Mouse (Mus musculus) intestine, embryonic 16.5 days (tissue): ENCODE measurements at regions not wholly inside any gene's neighbourhood (a gene's known extent, or its start where the extent isn't known, plus 50 kb on each side); places are given as distances from the start of the nearest gene placed in this dataset. TPM values are rescaled to one million over a fixed set of nuclear protein-coding genes. Genes with fewer than 3 reads are reported as not detected.

Experiments
- ATAC-seq: fragments of 200-750 bp; cut with Nextera tagmentation; 2 replicates; pipeline ENCODE4 v1.8.0; 2017; ENCODE audit warnings: moderate TSS enrichment, moderate library complexity
- H3K27ac ChIP-seq: fragments of 300-500 bp; sonication (generic); 2 replicates; pipeline ENCODE4 v1.5.1; 2014; ENCODE audit warnings: mild to moderate bottlenecking, low read length
- H3K27me3 ChIP-seq: fragments of 300-500 bp; sonication (generic); replicated peaks from 2 replicates; pipeline ENCODE4 v1.6.1; 2014; ENCODE audit warnings: low read length, control low read depth, mixed read lengths; ENCODE audit not compliant: control insufficient read depth, insufficient read depth
- H3K36me3 ChIP-seq: fragments of 300-500 bp; sonication (generic); 2 replicates; pipeline ENCODE4 v1.6.1; 2014; ENCODE audit warnings: low read length, control low read depth; ENCODE audit not compliant: control insufficient read depth, insufficient read depth
- H3K4me1 ChIP-seq: fragments of 300-500 bp; sonication (generic); 2 replicates; pipeline ENCODE4 v1.6.1; 2014; ENCODE audit warnings: low read length, control low read depth, mixed read lengths; ENCODE audit not compliant: control insufficient read depth, insufficient read depth
- H3K4me2 ChIP-seq: fragments of 300-500 bp; sonication (generic); 2 replicates; pipeline ENCODE4 v1.6.1; 2014; ENCODE audit warnings: low read depth, low read length, control low read depth
- H3K4me3 ChIP-seq: fragments of 300-500 bp; sonication (generic); 2 replicates; pipeline ENCODE4 v1.5.1; 2014; ENCODE audit warnings: mild to moderate bottlenecking, low read length
- H3K9ac ChIP-seq: fragments of 300-500 bp; sonication (generic); 2 replicates; pipeline ENCODE4 v1.6.1; 2014; ENCODE audit warnings: low read depth, low read length
- H3K9me3 ChIP-seq: fragments of 300-500 bp; sonication (generic); 2 replicates; pipeline ENCODE4 v1.6.1; 2016; ENCODE audit warnings: low read length, control low read depth; ENCODE audit not compliant: control insufficient read depth
- WGBS: fragments of 180-500 bp; shearing (Covaris S2); extraction: QIAGEN DNeasy Blood & Tissue Kit; methylation state at CpG from one replicate; pipeline ENCODE4 v1.1.7; 2014; 5-methylcytosine and 5-hydroxymethylcytosine counted together
- microRNA-seq: library from miRNA; unstranded; fragments of <30 nt; microRNA quantifications from one replicate; pipeline ENCODE4, GENCODE M21; 2016

DNA sequence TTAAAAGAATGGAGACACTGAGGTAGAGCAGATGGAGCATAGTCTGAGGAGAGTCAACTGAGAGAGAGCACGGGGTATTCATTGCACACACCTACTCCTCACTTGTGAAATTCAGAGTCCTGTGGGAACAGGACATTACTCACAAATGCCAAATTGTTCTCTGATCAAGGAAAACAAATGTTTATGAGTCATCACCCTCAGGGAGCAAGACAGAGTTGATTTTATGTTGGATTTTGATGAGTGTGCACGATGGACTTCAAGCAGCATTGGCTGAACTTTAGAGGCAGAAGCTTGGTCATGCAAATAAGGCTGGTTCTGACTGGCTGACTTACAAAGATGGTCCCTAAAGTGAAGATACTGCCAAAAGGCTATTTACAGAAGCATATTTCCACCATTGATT, 951.0 kb downstream of the Ntrk3 start:
- WGBS: 77% methylated on average over 2 of the region's 2 CpGs
- no peak for ATAC-seq
- Histone ChIP-seq H3K27me3 (no peaks in the 10 kb centered on the region), H3K9me3 (no peaks in the 10 kb centered on the region), H3K36me3 (no peaks in the 10 kb centered on the region), H3K27ac (no peak overlapping the region), H3K9ac (no peak overlapping the region), H3K4me2 (no peak overlapping the region), H3K4me1 (no peaks in the 10 kb centered on the region), H3K4me3 (no peak overlapping the region)

DNA sequence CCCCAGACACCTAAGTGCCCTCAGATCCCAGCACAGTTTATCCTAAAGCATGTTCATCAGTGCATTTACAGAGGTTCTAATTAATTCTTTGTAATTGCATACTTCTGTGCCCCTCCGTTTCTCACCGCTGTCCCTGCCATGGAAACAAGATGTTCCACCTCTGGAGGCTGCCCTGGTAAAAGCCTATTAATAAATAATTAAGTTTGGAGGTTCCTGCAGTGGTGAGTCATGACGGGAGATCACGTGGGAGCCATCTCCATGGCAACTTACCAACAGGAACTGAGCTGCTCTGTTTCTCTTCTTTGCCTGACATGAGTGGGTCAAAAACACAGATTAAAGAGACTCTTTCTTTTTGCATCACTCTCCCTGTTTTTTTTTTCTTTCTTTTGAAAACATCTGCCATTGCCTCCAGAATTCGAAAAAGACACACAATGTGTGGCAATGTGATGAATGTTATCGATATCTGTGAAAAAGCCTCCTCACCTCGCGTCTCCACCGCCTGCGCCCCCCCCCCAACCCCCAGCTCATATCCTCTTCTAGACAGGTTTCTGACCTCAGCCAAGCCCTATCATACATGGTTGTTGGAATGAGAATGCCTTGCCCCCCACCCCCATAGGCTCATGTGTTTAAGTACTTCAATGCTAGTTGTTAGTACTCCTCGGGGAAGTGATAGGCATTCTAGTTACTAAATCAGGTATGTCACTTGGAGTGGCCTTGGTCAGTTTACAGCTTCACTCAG, 965.9 kb downstream of the Ntrk3 start:
- no peak overlapping the region for H3K4me2 ChIP-seq
- H3K9me3 ChIP-seq: no peaks in the 10 kb centered on the region
- H3K4me3 ChIP-seq: no peak overlapping the region
- 55% methylated on average over 11 of the region's 11 CpGs for WGBS
- H3K4me1 ChIP-seq: no peaks in the 10 kb centered on the region
- no peak overlapping the region for H3K27ac ChIP-seq
- no peaks in the 10 kb centered on the region for H3K27me3 ChIP-seq
- H3K36me3 ChIP-seq: no peaks in the 10 kb centered on the region
- H3K9ac ChIP-seq: no peak overlapping the region
- ATAC-seq: no peak

DNA sequence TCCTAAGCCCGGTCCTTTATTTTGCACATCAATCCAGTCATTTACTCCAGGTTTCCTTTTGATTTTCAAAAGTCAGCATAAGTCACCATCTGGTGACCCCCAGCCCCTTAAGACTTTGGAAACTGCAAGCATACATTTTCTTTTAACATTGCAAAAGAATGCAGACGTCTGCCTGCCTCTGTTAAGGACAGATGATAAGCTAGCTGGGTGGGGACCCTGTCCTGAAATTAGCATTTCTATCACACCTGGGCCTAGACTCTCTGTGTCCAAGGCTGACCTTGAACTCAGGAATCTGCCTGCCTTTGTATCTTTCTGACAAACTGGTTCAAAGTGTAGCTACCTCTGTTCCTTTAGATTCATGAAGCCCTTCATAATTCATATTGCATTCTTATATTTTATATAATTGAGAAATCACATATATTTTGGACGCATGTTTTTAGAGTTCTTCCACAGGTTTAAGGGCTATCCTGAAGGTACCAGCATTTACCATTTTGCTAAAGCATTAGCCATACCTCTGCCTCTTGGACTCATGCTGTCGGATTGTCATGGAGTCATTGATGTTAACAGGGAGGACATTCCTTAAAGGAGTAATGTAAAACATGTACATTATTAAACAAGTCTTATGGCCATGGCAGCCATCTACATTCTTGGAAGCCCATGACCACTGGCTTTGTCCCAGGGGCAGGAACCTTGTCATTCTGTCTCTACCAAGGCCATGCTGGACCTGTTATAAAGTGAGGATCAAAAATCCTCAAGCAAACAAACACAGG, 998.6 kb downstream of the Ntrk3 start:
- WGBS: 70% methylated on average over 4 of the region's 4 CpGs
- H3K9ac ChIP-seq: no peak overlapping the region

More for the DNA sequence above, 998.6 kb downstream of the Ntrk3 start:
- ATAC-seq: no peak
- H3K4me2 ChIP-seq: no peak overlapping the region
- no peaks in the 10 kb centered on the region for H3K4me1 ChIP-seq
- H3K27ac ChIP-seq: no peak overlapping the region
- H3K9me3 ChIP-seq: no peaks in the 10 kb centered on the region
- no peaks in the 10 kb centered on the region for H3K36me3 ChIP-seq
- H3K27me3 ChIP-seq: no peaks in the 10 kb centered on the region
- H3K4me3 ChIP-seq: no peak overlapping the region

Small RNA genes lying in the stretch of these regions (microRNA-seq; reads per million reads assigned to microRNA genes)
- gene Gm44358: not detected
